Mouse (Mus musculus) stomach, embryonic 14.5 days (tissue): Measurements from ENCODE around the gene Gprc5d. TPM values are rescaled to one million over a fixed set of nuclear protein-coding genes. Genes with fewer than 3 reads are reported as not detected.

Experiments
- ATAC-seq: fragments of 200-750 bp; cut with Nextera tagmentation; 2 replicates; pipeline ENCODE4 v1.8.0; 2017; ENCODE audit warnings: low read depth, moderate TSS enrichment; ENCODE audit not compliant: insufficient number of reproducible peaks, insufficient read depth, low FRiP score
- H3K27ac ChIP-seq: fragments of 300-500 bp; sonication (generic); 2 replicates; pipeline ENCODE4 v1.5.1; 2014; ENCODE audit warnings: mild to moderate bottlenecking, low read length, moderate library complexity, mixed read lengths
- H3K27me3 ChIP-seq: fragments of 300-500 bp; sonication (generic); 2 replicates; pipeline ENCODE4 v1.6.1; 2014; ENCODE audit warnings: low read length, control low read depth, mixed read lengths; ENCODE audit not compliant: control insufficient read depth, insufficient read depth
- H3K36me3 ChIP-seq: fragments of 300-500 bp; sonication (generic); 2 replicates; pipeline ENCODE4 v1.6.1; 2014; ENCODE audit warnings: mild to moderate bottlenecking, control low read depth, low read length, moderate library complexity, mixed read lengths; ENCODE audit not compliant: control insufficient read depth, insufficient read depth
- H3K4me1 ChIP-seq: fragments of 300-500 bp; sonication (generic); 2 replicates; pipeline ENCODE4 v1.6.1; 2014; ENCODE audit warnings: low read length, control low read depth, mixed read lengths; ENCODE audit not compliant: control insufficient read depth, insufficient read depth
- H3K4me2 ChIP-seq: fragments of 300-500 bp; sonication (generic); replicated peaks from 2 replicates; pipeline ENCODE4 v1.6.1; 2014; ENCODE audit warnings: low read depth, low read length, control low read depth
- H3K4me3 ChIP-seq: fragments of 300-500 bp; sonication (generic); 2 replicates; pipeline ENCODE4 v1.5.1; 2014; ENCODE audit warnings: low read depth, low read length, control low read depth
- H3K9ac ChIP-seq: fragments of 300-500 bp; sonication (generic); replicated peaks from 2 replicates; pipeline ENCODE4 v1.6.1; 2014; ENCODE audit warnings: low read depth, mild to moderate bottlenecking, control low read depth, low read length, moderate library complexity, mixed read lengths
- H3K9me3 ChIP-seq: fragments of 300-500 bp; sonication (generic); 2 replicates; pipeline ENCODE4 v1.6.1; 2016; ENCODE audit warnings: low read depth, low read length, control low read depth; ENCODE audit not compliant: control insufficient read depth
- WGBS: fragments of 180-500 bp; shearing (Covaris S2); extraction: QIAGEN DNeasy Blood & Tissue Kit; methylation state at CpG from one replicate; pipeline ENCODE4 v1.1.7; 2014; 5-methylcytosine and 5-hydroxymethylcytosine counted together
- polyA plus RNA-seq: library from polyadenylated mRNA; unstranded; fragments of >200 nt; fragmentation: Nextera tagmentation; extraction: Ambion mirVana; gene quantifications from 2 replicates; pipeline ENCODE4 v1.2.1, GENCODE M21; 2014

Gene Gprc5d
- polyA plus RNA-seq, 1 experiment from 2014 or later: not detected

- Histone ChIP-seq H3K4me2 (no peak overlapping the region), H3K27me3 (no peaks in the 10 kb centered on the region), H3K9me3 (no peaks in the 10 kb centered on the region), H3K4me1 (no peaks in the 10 kb centered on the region), H3K9ac (no peak overlapping the region), H3K4me3 (no peak overlapping the region), H3K36me3 (no peaks in the 10 kb centered on the region), H3K27ac (no peak overlapping the region)
- no peak for ATAC-seq
- WGBS: 64% methylated on average over 6 of the region's 6 CpGs
Measured at GRCm38 (mm10) chr6:135074405-135074947, 43.6 kb downstream of the Gprc5d start.

- no peak overlapping the region for H3K27ac ChIP-seq
- H3K9ac ChIP-seq: no peak overlapping the region
- peaks cover 14% of the 10 kb centered on the region; the same call in 1 of the 2 replicates for H3K4me1 ChIP-seq
- no peak overlapping the region for H3K4me2 ChIP-seq
- no peaks in the 10 kb centered on the region for H3K36me3 ChIP-seq
- 56% methylated on average over 2 of the region's 2 CpGs for WGBS
- no peak overlapping the region for H3K4me3 ChIP-seq
- ATAC-seq: no peak
- H3K27me3 ChIP-seq: no peaks in the 10 kb centered on the region
- no peaks in the 10 kb centered on the region for H3K9me3 ChIP-seq
Measured at GRCm38 (mm10) chr6:135070347-135070746, 47.7 kb downstream of the Gprc5d start.

- Histone ChIP-seq H3K9ac (no peak overlapping the region), H3K4me1 (peaks cover 16% of the 10 kb centered on the region; the same call in 1 of the 2 replicates), H3K4me3 (no peak overlapping the region), H3K27ac (no peak overlapping the region), H3K27me3 (no peaks in the 10 kb centered on the region), H3K9me3 (no peaks in the 10 kb centered on the region), H3K4me2 (no peak overlapping the region), H3K36me3 (no peaks in the 10 kb centered on the region)
- ATAC-seq: no peak
- WGBS: 58% methylated on average over 6 of the region's 6 CpGs
Measured at GRCm38 (mm10) chr6:135069856-135070255, 48.2 kb downstream of the Gprc5d start.

GRCm38 (mm10) chr6:135068221-135068620, 49.9 kb downstream of the Gprc5d start:
- 63% methylated on average over 5 of the region's 5 CpGs for WGBS
- Histone ChIP-seq H3K4me3 (no peak overlapping the region), H3K9ac (no peak overlapping the region), H3K27ac (no peak overlapping the region), H3K9me3 (no peaks in the 10 kb centered on the region), H3K27me3 (no peaks in the 10 kb centered on the region), H3K36me3 (no peaks in the 10 kb centered on the region), H3K4me2 (no peak overlapping the region), H3K4me1 (peaks cover 16% of the 10 kb centered on the region; the same call in 1 of the 2 replicates)
- no peak for ATAC-seq

GRCm38 (mm10) chr6:135066795-135067445, 51.2 kb downstream of the Gprc5d start:
- no peaks in the 10 kb centered on the region for H3K36me3 ChIP-seq
- no peak for ATAC-seq
- no peaks in the 10 kb centered on the region for H3K27me3 ChIP-seq
- H3K9me3 ChIP-seq: no peaks in the 10 kb centered on the region
- H3K4me2 ChIP-seq: peak overlapping the region; percentile 76
- no peak overlapping the region for H3K9ac ChIP-seq
- H3K4me1 ChIP-seq: peaks cover 16% of the 10 kb centered on the region; the same call in 1 of the 2 replicates
- H3K4me3 ChIP-seq: no peak overlapping the region
- 34% methylated on average over 6 of the region's 6 CpGs for WGBS
- no peak overlapping the region for H3K27ac ChIP-seq

GRCm38 (mm10) chr6:135065236-135065957, 52.7 kb downstream of the Gprc5d start, which contains the start of gene Gprc5a:
Gene Gprc5a, plus strand, starts transcription at chr6:135065651.
- peak within 1 kb of the TSS; percentile 46 for H3K4me3 ChIP-seq
- ATAC-seq: peak; percentile 86
- H3K36me3 ChIP-seq: no peaks in the 10 kb centered on the region
- H3K4me1 ChIP-seq: peaks cover 16% of the 10 kb centered on the region; the same call in 1 of the 2 replicates
- peak within 1 kb of the TSS; percentile 76 for H3K4me2 ChIP-seq
- H3K27ac ChIP-seq: peak within 1 kb of the TSS; percentile 69; the same call in 1 of the 2 replicates
- WGBS: under 1% methylated on average over 44 of the region's 44 CpGs
- peak within 1 kb of the TSS; percentile 30; the same call in 1 of the 2 replicates for H3K9ac ChIP-seq
- no peaks in the 10 kb centered on the region for H3K27me3 ChIP-seq
- no peaks in the 10 kb centered on the region for H3K9me3 ChIP-seq

- Histone ChIP-seq H3K9me3 (no peaks in the 10 kb centered on the region), H3K4me1 (peaks cover 16% of the 10 kb centered on the region; the same call in 1 of the 2 replicates), H3K4me2 (0 out of 2 replicates have a peak overlapping the region, but pooled peaks have one; percentile 76), H3K27ac (no peak overlapping the region; the same call in 1 of the 2 replicates), H3K27me3 (no peaks in the 10 kb centered on the region), H3K36me3 (no peaks in the 10 kb centered on the region), H3K4me3 (no peak overlapping the region), H3K9ac (no peak overlapping the region)
- no peak for ATAC-seq
- WGBS: 70% methylated on average over 12 of the region's 12 CpGs
Measured at GRCm38 (mm10) chr6:135064621-135065020, 53.5 kb downstream of the Gprc5d start.

- Histone ChIP-seq H3K4me1 (peaks cover 2% of the 10 kb centered on the region; the same call in 1 of the 2 replicates), H3K27me3 (no peaks in the 10 kb centered on the region), H3K27ac (no peak overlapping the region), H3K9ac (no peak overlapping the region), H3K4me3 (no peak overlapping the region), H3K36me3 (no peaks in the 10 kb centered on the region), H3K4me2 (no peak overlapping the region), H3K9me3 (no peaks in the 10 kb centered on the region)
- no peak for ATAC-seq
- WGBS: 91% methylated on average over 4 of the region's 4 CpGs
Measured at GRCm38 (mm10) chr6:135060728-135061127, 57.4 kb downstream of the Gprc5d start.
